Mouse (Mus musculus): ENCODE results near the gene Slit3.

- no peak for TF ChIP-seq CTCF (IDR thresholded peaks at IDR 0.05; ENCODE audit: low read depth)
- no peak for TF ChIP-seq EP300 (IDR thresholded peaks at IDR 0.05; ENCODE audit: low read depth)
Measured at GRCm38 (mm10) chr11:35203673-35204072, 82.6 kb downstream of the Slit3 start.
